Comparison of ENCODE assay signal across 22 mouse cellular contexts in genomic region chr12:105432807-105433206, GRCm38 (mm10). TPM values are rescaled to one million over a fixed set of nuclear protein-coding genes. Genes with fewer than 3 reads are reported as not detected.
DNase-seq lines count a peak whose midpoint lies in the region; ATAC-seq and TF ChIP-seq lines count a peak whose summit lies in the region.
"Had no signal": no experiment of that assay in that cellular context is flagged by ENCODE, and none has a peak within 500 bp of the region (broad histone marks: within the 10 kb centered on the region; RNA-seq: fewer than 3 reads in every experiment).

No protein-coding gene starts in this region.

- no peak overlapping the region for H3K27ac ChIP-seq in kidney, postnatal 0 days
- H3K27ac ChIP-seq in lung, embryonic 14.5 days (ENCODE audit: low read depth): no peak overlapping the region
- H3K27ac ChIP-seq: embryonic facial prominence, embryonic 12.5 days; embryonic facial prominence, embryonic 15.5 days; gastrocnemius, adult 2 months; hindbrain, embryonic 12.5 days; hindbrain, embryonic 15.5 days had no signal

- no peaks in the 10 kb centered on the region for H3K4me1 ChIP-seq in kidney, postnatal 0 days (replicated peaks; ENCODE audit: insufficient read depth, low read length)
- no peaks in the 10 kb centered on the region for H3K4me1 ChIP-seq in lung, embryonic 14.5 days (ENCODE audit: insufficient read depth)
- H3K4me1 ChIP-seq: embryonic facial prominence, embryonic 12.5 days; embryonic facial prominence, embryonic 15.5 days; hindbrain, embryonic 12.5 days; hindbrain, embryonic 15.5 days had no signal

- H3K4me2 ChIP-seq in kidney, postnatal 0 days (ENCODE audit: low read length): no peak overlapping the region
- H3K4me2 ChIP-seq in lung, embryonic 14.5 days: no peak overlapping the region
- H3K4me2 ChIP-seq: embryonic facial prominence, embryonic 12.5 days; embryonic facial prominence, embryonic 15.5 days; heart, embryonic 11.5 days; hindbrain, embryonic 12.5 days; hindbrain, embryonic 15.5 days had no signal

- TF ChIP-seq CTCF in kidney, postnatal 0 days (IDR thresholded peaks at IDR 0.05; ENCODE audit: low read depth): no peak
- TF ChIP-seq CTCF in lung, embryonic 14.5 days (IDR thresholded peaks at IDR 0.05; ENCODE audit: low read depth): no peak

- H3K9ac ChIP-seq in kidney, postnatal 0 days (ENCODE audit: low read depth, low read length): no peak overlapping the region
- no peak overlapping the region for H3K9ac ChIP-seq in lung, embryonic 14.5 days
- H3K9ac ChIP-seq: embryonic facial prominence, embryonic 12.5 days; embryonic facial prominence, embryonic 15.5 days; forebrain, postnatal 0 days; hindbrain, embryonic 12.5 days; hindbrain, embryonic 15.5 days had no signal

- H3K27me3 ChIP-seq in kidney, postnatal 0 days (ENCODE audit: insufficient read depth, low read length): no peaks in the 10 kb centered on the region
- H3K27me3 ChIP-seq in lung, embryonic 14.5 days (ENCODE audit: insufficient read depth, low read length): no peaks in the 10 kb centered on the region
- H3K27me3 ChIP-seq: embryonic facial prominence, embryonic 12.5 days; embryonic facial prominence, embryonic 15.5 days; hindbrain, embryonic 15.5 days had no signal

- WGBS in kidney, postnatal 0 days: 35% methylated on average over 3 of the region's 3 CpGs
- 26% methylated on average over 3 of the region's 3 CpGs for WGBS in lung, embryonic 14.5 days

- no peaks in the 10 kb centered on the region for H3K36me3 ChIP-seq in kidney, postnatal 0 days (ENCODE audit: insufficient read depth, low read length)
- H3K36me3 ChIP-seq in lung, embryonic 14.5 days (ENCODE audit: insufficient read depth): no peaks in the 10 kb centered on the region
- H3K36me3 ChIP-seq: embryonic facial prominence, embryonic 12.5 days; embryonic facial prominence, embryonic 15.5 days; hindbrain, embryonic 12.5 days; hindbrain, embryonic 15.5 days had no signal

- H3K4me3 ChIP-seq in kidney, postnatal 0 days (replicated peaks; ENCODE audit: low read depth, low read length): no peak overlapping the region
- no peak overlapping the region for H3K4me3 ChIP-seq in lung, embryonic 14.5 days (ENCODE audit: low read depth, low read length)
- H3K4me3 ChIP-seq: embryonic facial prominence, embryonic 12.5 days; embryonic facial prominence, embryonic 15.5 days; gastrocnemius, adult 2 months; hindbrain, embryonic 12.5 days; hindbrain, embryonic 15.5 days had no signal

- ATAC-seq in kidney, postnatal 0 days (replicated peaks; ENCODE audit: low FRiP score, low read depth): no peak
- ATAC-seq in lung, embryonic 14.5 days (ENCODE audit: insufficient read depth): no peak
- ATAC-seq: activated CD4-positive, CD25-positive, alpha-beta regulatory T cell, adult 4 months; forebrain, embryonic 14.5 days; forebrain, postnatal 0 days had no signal

- H3K9me3 ChIP-seq in kidney, postnatal 0 days (replicated peaks; ENCODE audit: low read length): no peaks in the 10 kb centered on the region
- H3K9me3 ChIP-seq in lung, embryonic 14.5 days (ENCODE audit: low read depth, low read length): no peaks in the 10 kb centered on the region
- H3K9me3 ChIP-seq: embryonic facial prominence, embryonic 12.5 days; embryonic facial prominence, embryonic 15.5 days; hindbrain, embryonic 12.5 days; hindbrain, embryonic 15.5 days had no signal

- DNase-seq in kidney, postnatal 0 days (ENCODE audit: low spot score): peak; percentile 70
- no peak for DNase-seq in kidney, postnatal 25 days
- peak; percentile 21 for DNase-seq in lung, embryonic 14.5 days
- no peak for DNase-seq in lung, postnatal 14 days
- DNase-seq in A20 (ENCODE audit: low read depth, low spot score): peak; percentile 54
- DNase-seq in adipocyte (ENCODE audit: low spot score): peak; percentile 35
- DNase-seq: adrenal gland, postnatal 10 days; adrenal gland, postnatal 36 days; cerebellum, adult 18-20 months; cerebellum, adult 9-10 months; cerebellum, postnatal 14 days; forebrain, postnatal 0 days; gastrocnemius, adult 2 months; gastrocnemius, postnatal 14 days; heart, adult 11 months had no signal

RNA-seq across cellular contexts. Expression of gene D430019H16Rik, which starts 20.8 kb away (rescaled TPM):
- polyA plus RNA-seq in kidney, postnatal 0 days (2015; fragmentation: Nextera tagmentation; extraction: Ambion mirVana): 1.1 TPM in 2 replicates
- polyA plus RNA-seq in lung, embryonic 14.5 days (2014; fragmentation: Nextera tagmentation; extraction: Ambion mirVana): 2.3 and 3.0 TPM in 2 replicates

Comparison
In these comparisons a context has a peak if more than half of its experiments do, and no peak if none do; other contexts are left out.
1. DNase-seq: peak in kidney, postnatal 0 days (single experiment), lung, embryonic 14.5 days (single experiment), A20 (single experiment) and adipocyte (single experiment); none in kidney, postnatal 25 days (0 of 2) and lung, postnatal 14 days (single experiment).